Mouse (Mus musculus) hindbrain, embryonic 12.5 days (tissue): ENCODE results near the gene Axin1. TPM values are rescaled to one million over a fixed set of nuclear protein-coding genes. Genes with fewer than 3 reads are reported as not detected.

ENCODE experiments used
- ATAC-seq: fragments of 200-750 bp; cut with Nextera tagmentation; 2 replicates; pipeline ENCODE4 v1.8.0; 2017; ENCODE audit warnings: moderate TSS enrichment; ENCODE audit not compliant: low FRiP score
- H3K27ac ChIP-seq: fragments of 300-500 bp; sonication (generic); 2 replicates; pipeline ENCODE4 v1.5.1; 2016; ENCODE audit warnings: mild to moderate bottlenecking
- H3K27me3 ChIP-seq: fragments of 300-500 bp; sonication (generic); 2 replicates; pipeline ENCODE4 v1.6.1; 2016; ENCODE audit warnings: mild to moderate bottlenecking
- H3K36me3 ChIP-seq: fragments of 300-500 bp; sonication (generic); 2 replicates; pipeline ENCODE4 v1.6.1; 2016; ENCODE audit warnings: mild to moderate bottlenecking
- H3K4me1 ChIP-seq: fragments of 300-500 bp; sonication (generic); 2 replicates; pipeline ENCODE4 v1.6.1; 2016
- H3K4me2 ChIP-seq: fragments of 300-500 bp; sonication (generic); replicated peaks from 2 replicates; pipeline ENCODE4 v1.6.1; 2016; ENCODE audit warnings: mild to moderate bottlenecking
- H3K4me3 ChIP-seq: fragments of 300-500 bp; sonication (generic); 2 replicates; pipeline ENCODE4 v1.5.1; 2016; ENCODE audit warnings: mild to moderate bottlenecking
- H3K9ac ChIP-seq: fragments of 300-500 bp; sonication (generic); 2 replicates; pipeline ENCODE4 v1.6.1; 2016; ENCODE audit warnings: mild to moderate bottlenecking, moderate library complexity
- H3K9me3 ChIP-seq: fragments of 300-500 bp; sonication (generic); replicated peaks from 2 replicates; pipeline ENCODE4 v1.6.1; 2016; ENCODE audit warnings: mild to moderate bottlenecking
- WGBS: fragments of 180-500 bp; shearing (Covaris S2); methylation state at CpG from one replicate; pipeline ENCODE4 v1.1.7; 2016; 5-methylcytosine and 5-hydroxymethylcytosine counted together
- polyA plus RNA-seq: library from polyadenylated mRNA; unstranded; fragments of >200 nt; fragmentation: Nextera tagmentation; extraction: Ambion mirVana; gene quantifications from 2 replicates; pipeline ENCODE4 v1.2.1, GENCODE M21; 2016

The Axin1 gene
- polyA plus RNA-seq, 1 experiment from 2014 or later = 19.4 TPM

DNA sequence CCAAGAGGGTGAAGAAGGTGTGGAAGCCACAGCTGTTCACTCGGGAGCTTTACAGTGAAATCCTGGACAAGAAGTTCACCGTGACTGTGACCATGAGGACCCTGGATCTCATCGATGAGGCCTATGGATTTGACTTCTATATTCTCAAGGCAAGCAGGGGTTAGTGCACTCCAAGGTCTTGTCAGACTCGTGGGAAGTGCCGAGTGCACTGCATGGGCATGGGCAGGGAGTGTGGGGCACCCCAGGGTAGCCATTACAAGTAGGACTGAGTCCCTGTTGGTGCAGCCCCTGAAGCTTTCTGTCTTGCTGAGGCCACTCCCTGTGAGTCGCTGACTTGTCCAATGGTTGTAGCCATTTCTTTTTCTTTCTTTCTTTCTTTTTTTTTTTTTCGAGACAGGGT lies 13.9 kb upstream of the Axin1 start:
- Histone ChIP-seq H3K4me1 (peaks cover 14% of the 10 kb centered on the region), H3K4me3 (peak overlapping the region; percentile 78), H3K27me3 (no peaks in the 10 kb centered on the region), H3K9ac (peak overlapping the region; percentile 77), H3K36me3 (peaks cover 46% of the 10 kb centered on the region), H3K9me3 (no peaks in the 10 kb centered on the region), H3K27ac (no peak overlapping the region), H3K4me2 (peak overlapping the region; percentile 93)
- WGBS = 91% methylated on average over 7 of the region's 7 CpGs
- no peak for ATAC-seq

DNA sequence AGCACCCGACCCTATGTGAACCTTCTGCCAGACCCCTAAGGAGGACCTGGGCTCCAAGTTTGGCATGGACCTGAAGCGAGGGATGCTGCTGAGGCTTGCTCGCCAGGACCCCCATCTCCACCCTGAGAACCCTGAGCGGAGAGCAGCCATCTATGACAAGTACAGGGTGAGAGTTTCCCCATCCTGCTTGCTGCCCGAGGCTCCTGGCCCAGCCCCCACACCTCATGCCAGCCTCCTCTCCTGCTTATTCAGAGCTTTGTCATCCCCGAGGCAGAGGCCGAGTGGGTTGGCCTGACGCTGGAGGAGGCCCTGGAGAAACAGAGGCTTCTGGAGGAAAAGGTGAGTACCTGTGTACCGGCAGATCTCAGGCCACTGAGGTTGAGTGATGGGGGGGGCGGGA lies 13.3 kb upstream of the Axin1 start:
- no peak overlapping the region for H3K27ac ChIP-seq
- no peak overlapping the region for H3K4me2 ChIP-seq
- ATAC-seq = no peak
- H3K9ac ChIP-seq = no peak overlapping the region
- WGBS = 96% methylated on average over 10 of the region's 10 CpGs
- H3K9me3 ChIP-seq = no peaks in the 10 kb centered on the region
- peaks cover 11% of the 10 kb centered on the region for H3K4me1 ChIP-seq
- H3K27me3 ChIP-seq = no peaks in the 10 kb centered on the region
- no peak overlapping the region for H3K4me3 ChIP-seq
- H3K36me3 ChIP-seq = peaks cover 53% of the 10 kb centered on the region

- no peak overlapping the region for H3K27ac ChIP-seq
- H3K9ac ChIP-seq = no peak overlapping the region
- WGBS = 69% methylated on average over 18 of the region's 18 CpGs
- no peak overlapping the region for H3K4me3 ChIP-seq
- peaks cover 52% of the 10 kb centered on the region for H3K36me3 ChIP-seq
- H3K4me2 ChIP-seq = no peak overlapping the region
- H3K4me1 ChIP-seq = no peaks in the 10 kb centered on the region
- H3K27me3 ChIP-seq = no peaks in the 10 kb centered on the region
- H3K9me3 ChIP-seq = no peaks in the 10 kb centered on the region
- peak; percentile 51; the same call in 1 of the 2 replicates for ATAC-seq
Measured at GRCm38 (mm10) chr17:26131062-26131732, 7.3 kb upstream of the Axin1 start.

- Histone ChIP-seq H3K27ac (no peak overlapping the region), H3K4me2 (no peak overlapping the region), H3K9me3 (no peaks in the 10 kb centered on the region), H3K4me3 (no peak overlapping the region), H3K4me1 (no peaks in the 10 kb centered on the region), H3K27me3 (no peaks in the 10 kb centered on the region), H3K9ac (no peak overlapping the region), H3K36me3 (peaks cover 42% of the 10 kb centered on the region)
- ATAC-seq = no peak
- WGBS = 84% methylated on average over 18 of the region's 18 CpGs
Measured at GRCm38 (mm10) chr17:26131856-26132853, 6.3 kb upstream of the Axin1 start.

DNA sequence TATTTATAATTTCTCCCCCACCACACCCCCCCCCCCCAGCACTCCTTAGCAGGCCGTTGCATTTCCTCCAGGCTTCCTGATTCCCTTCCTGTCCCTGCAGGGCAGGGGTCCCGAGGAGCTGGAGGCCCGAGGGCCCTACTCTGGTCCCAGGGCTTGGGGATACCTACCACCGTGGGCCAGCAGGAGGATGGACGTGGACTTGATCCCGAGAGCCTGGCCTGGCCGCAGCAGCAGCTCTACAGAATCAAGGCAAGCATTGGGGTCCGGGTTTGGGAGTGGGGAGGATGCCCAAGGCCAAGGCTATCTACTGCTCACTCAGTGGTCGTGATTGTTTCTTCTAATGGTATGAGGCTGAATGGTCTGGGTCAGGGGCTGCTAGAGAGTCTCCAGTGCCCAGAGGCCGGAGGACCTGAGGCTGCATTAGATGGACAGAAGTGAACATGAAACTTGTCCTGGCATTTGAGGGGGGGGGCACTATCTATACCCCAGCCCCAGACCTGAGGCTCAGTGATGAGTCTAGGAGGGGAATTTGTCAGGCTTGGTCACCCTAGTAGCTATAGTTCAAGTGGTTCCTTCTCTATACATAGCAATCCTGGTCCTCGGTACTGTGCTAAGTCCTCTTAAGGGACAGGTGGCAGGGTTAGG lies 1.3 kb upstream of the Axin1 start:
- peaks cover 21% of the 10 kb centered on the region for H3K4me1 ChIP-seq
- H3K27me3 ChIP-seq = no peaks in the 10 kb centered on the region
- no peak overlapping the region for H3K27ac ChIP-seq
- WGBS = 89% methylated on average over 11 of the region's 11 CpGs
- no peak overlapping the region; the same call in 1 of the 2 replicates for H3K4me2 ChIP-seq
- no peaks in the 10 kb centered on the region for H3K36me3 ChIP-seq
- H3K9ac ChIP-seq = no peak overlapping the region
- no peak overlapping the region for H3K4me3 ChIP-seq
- no peak for ATAC-seq
- no peaks in the 10 kb centered on the region for H3K9me3 ChIP-seq

- Histone ChIP-seq H3K4me3 (peak overlapping the region; percentile 92), H3K27ac (peak overlapping the region; percentile 93), H3K4me1 (peaks cover 21% of the 10 kb centered on the region), H3K27me3 (no peaks in the 10 kb centered on the region), H3K36me3 (peaks cover 4% of the 10 kb centered on the region; the same call in 1 of the 2 replicates), H3K9me3 (no peaks in the 10 kb centered on the region), H3K4me2 (peak overlapping the region; percentile 92), H3K9ac (peak overlapping the region; percentile 14; the same call in 1 of the 2 replicates)
- no peak for ATAC-seq
- 79% methylated on average over 2 of the region's 2 CpGs for WGBS
Measured at GRCm38 (mm10) chr17:26137751-26138130, 747 bp upstream of the Axin1 start.

DNA sequence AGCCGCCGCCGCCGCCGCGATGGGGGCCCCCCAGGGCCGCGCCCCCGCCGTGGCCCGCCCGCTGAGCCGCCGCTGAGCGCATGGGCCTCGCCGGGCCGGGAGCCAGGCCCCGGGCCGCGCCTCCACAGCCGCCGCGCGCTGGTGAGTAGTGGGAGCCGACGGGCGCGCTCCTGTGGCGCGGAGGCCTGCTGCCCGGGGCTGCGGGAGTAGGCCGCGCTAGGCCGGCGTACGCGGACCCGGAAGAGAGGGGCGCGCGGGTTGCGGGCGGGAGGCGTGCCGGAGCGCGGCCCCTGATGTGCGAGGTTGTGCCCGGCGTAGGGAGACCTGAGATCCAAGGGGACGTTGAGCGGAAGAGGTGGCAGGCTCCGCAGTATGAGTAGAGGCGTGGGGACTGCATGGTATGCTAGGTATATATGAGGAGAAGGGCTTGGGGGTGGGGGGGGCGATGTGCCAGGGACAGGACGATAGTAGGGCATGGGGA lies 453 bp downstream of the Axin1 start:
- H3K9ac ChIP-seq = peak overlapping the region; percentile 98
- H3K4me2 ChIP-seq = peak overlapping the region; percentile 92
- H3K9me3 ChIP-seq = no peaks in the 10 kb centered on the region
- peak overlapping the region; percentile 92 for H3K4me3 ChIP-seq
- peak; percentile 79 for ATAC-seq
- no peaks in the 10 kb centered on the region for H3K27me3 ChIP-seq
- H3K27ac ChIP-seq = peak overlapping the region; percentile 93
- H3K36me3 ChIP-seq = peaks cover 16% of the 10 kb centered on the region
- peaks cover 21% of the 10 kb centered on the region for H3K4me1 ChIP-seq
- WGBS = under 1% methylated on average over 46 of the region's 58 CpGs

DNA sequence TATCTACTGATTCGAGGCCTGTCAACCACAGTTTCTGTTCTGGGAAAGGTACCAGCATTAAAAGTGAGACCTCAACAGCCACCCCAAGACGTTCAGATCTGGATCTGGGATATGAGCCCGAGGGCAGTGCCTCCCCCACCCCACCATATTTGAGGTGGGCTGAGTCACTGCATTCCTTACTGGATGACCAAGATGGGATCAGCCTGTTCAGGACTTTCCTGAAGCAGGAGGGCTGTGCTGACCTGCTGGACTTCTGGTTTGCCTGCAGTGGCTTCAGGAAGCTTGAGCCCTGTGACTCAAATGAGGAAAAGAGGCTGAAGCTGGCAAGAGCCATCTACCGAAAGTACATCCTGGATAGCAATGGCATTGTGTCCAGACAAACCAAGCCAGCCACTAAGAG lies 4.3 kb downstream of the Axin1 start:
- no peak overlapping the region for H3K4me2 ChIP-seq
- H3K36me3 ChIP-seq = peaks cover 49% of the 10 kb centered on the region
- no peaks in the 10 kb centered on the region for H3K27me3 ChIP-seq
- 92% methylated on average over 4 of the region's 4 CpGs for WGBS
- ATAC-seq = no peak
- peaks cover 17% of the 10 kb centered on the region for H3K4me1 ChIP-seq
- no peak overlapping the region for H3K4me3 ChIP-seq
- no peak overlapping the region for H3K27ac ChIP-seq
- no peaks in the 10 kb centered on the region for H3K9me3 ChIP-seq
- no peak overlapping the region for H3K9ac ChIP-seq

GRCm38 (mm10) chr17:26143386-26143785 lies 4.9 kb downstream of the Axin1 start:
- Histone ChIP-seq H3K9me3 (no peaks in the 10 kb centered on the region), H3K36me3 (peaks cover 55% of the 10 kb centered on the region), H3K4me2 (no peak overlapping the region), H3K4me3 (no peak overlapping the region), H3K27me3 (no peaks in the 10 kb centered on the region), H3K27ac (no peak overlapping the region), H3K4me1 (peaks cover 14% of the 10 kb centered on the region), H3K9ac (no peak overlapping the region)
- no peak for ATAC-seq
- 94% methylated on average over 5 of the region's 5 CpGs for WGBS

- Histone ChIP-seq H3K4me2 (no peak overlapping the region), H3K27me3 (no peaks in the 10 kb centered on the region), H3K27ac (no peak overlapping the region), H3K4me3 (no peak overlapping the region), H3K9me3 (no peaks in the 10 kb centered on the region), H3K9ac (no peak overlapping the region), H3K36me3 (peaks cover 74% of the 10 kb centered on the region), H3K4me1 (no peaks in the 10 kb centered on the region)
- no peak for ATAC-seq
- WGBS = 83% methylated on average over 2 of the region's 2 CpGs
Measured at GRCm38 (mm10) chr17:26149056-26149455, 10.6 kb downstream of the Axin1 start.

GRCm38 (mm10) chr17:26151886-26152630 lies 13.6 kb downstream of the Axin1 start:
- Histone ChIP-seq H3K9me3 (no peaks in the 10 kb centered on the region), H3K9ac (no peak overlapping the region), H3K4me2 (no peak overlapping the region), H3K27me3 (no peaks in the 10 kb centered on the region), H3K36me3 (peaks cover 58% of the 10 kb centered on the region), H3K27ac (no peak overlapping the region), H3K4me1 (no peaks in the 10 kb centered on the region), H3K4me3 (no peak overlapping the region)
- WGBS = 100% methylated on average over 2 of the region's 2 CpGs
- ATAC-seq = no peak
